Mouse (Mus musculus): ENCODE results near the gene 2900026A02Rik.

2900026A02Rik gene

GRCm38 (mm10) chr5:113049876-113050275 is 171.2 kb downstream of the 2900026A02Rik start:
- in situ Hi-C loops (cut with MboI, MseI), result loop anchor here in 1 of 2 experiments (5.0 kb wide), 1 partner anchor 178 kb away; no protein-coding TSS in a partner anchor

GRCm38 (mm10) chr5:113045511-113046273 is 175.3 kb downstream of the 2900026A02Rik start:
- in situ Hi-C loops (cut with MboI, MseI), result no loop called here

GRCm38 (mm10) chr5:113043531-113043930 is 177.5 kb downstream of the 2900026A02Rik start:
- in situ Hi-C loops (cut with MboI, MseI), result no loop called here

- in situ Hi-C loops (cut with MboI, MseI), result no loop called here
Observed at GRCm38 (mm10) chr5:113041567-113042071, 179.4 kb downstream of the 2900026A02Rik start.

GRCm38 (mm10) chr5:113040776-113041175 is 180.3 kb downstream of the 2900026A02Rik start:
- in situ Hi-C loops (cut with MboI, MseI), result no loop called here

GRCm38 (mm10) chr5:113038601-113039000 is 182.4 kb downstream of the 2900026A02Rik start:
- in situ Hi-C loops (cut with MboI, MseI), result no loop called here
